Mouse (Mus musculus) C2C12 (cell line): Measurements from ENCODE around the gene Rassf1.

Experiments
- CTCF ChIP-seq: IDR thresholded peaks from one replicate; pipeline ENCODE4 v1.5.1; 2011; ENCODE audit not compliant: control insufficient read depth, insufficient read depth, insufficient read length
- MAX ChIP-seq: IDR thresholded peaks from one replicate; pipeline ENCODE4 v1.6.1; 2011; ENCODE audit warnings: mild to moderate bottlenecking, control low read depth
- USF1 ChIP-seq: IDR thresholded peaks from one replicate; pipeline ENCODE4 v1.6.1; 2011; ENCODE audit warnings: low read depth, mild to moderate bottlenecking, control low read depth, moderate library complexity

- TF ChIP-seq USF1: no peak
- no peak for TF ChIP-seq MAX
- TF ChIP-seq CTCF: no peak
Measured at GRCm38 (mm10) chr9:107550491-107551116, 751 bp upstream of the Rassf1 start.
